Mouse (Mus musculus) spleen, adult 2 months (tissue): Measurements from ENCODE around the gene G6pc2. TPM values are rescaled to one million over a fixed set of nuclear protein-coding genes. Genes with fewer than 3 reads are reported as not detected.

Experiments
- DNase-seq, 2 experiments: peaks; one replicate each; pipeline versions ENCODE4 v3.0.0 to v3.0.0-alpha.2; 2012 to 2021; ENCODE audit warnings: low spot score in 2 of 2, low read depth in 1 of 2
- H3K27ac ChIP-seq: fragments of 200-500 bp; 2 replicates; pipeline ENCODE4 v1.5.1; 2012; ENCODE audit warnings: low read length, inconsistent platforms; ENCODE audit not compliant: insufficient read depth
- H3K27me3 ChIP-seq: fragments of 200-500 bp; 2 replicates; pipeline ENCODE4 v1.6.1; 2012; ENCODE audit warnings: mild to moderate bottlenecking, moderate library complexity, low read length, inconsistent platforms; ENCODE audit not compliant: control insufficient read depth, insufficient read depth
- H3K36me3 ChIP-seq: fragments of 200-500 bp; 2 replicates; pipeline ENCODE4 v1.6.1; 2012; ENCODE audit warnings: mild to moderate bottlenecking, low read length, inconsistent platforms; ENCODE audit not compliant: control insufficient read depth, insufficient read depth
- H3K4me1 ChIP-seq: fragments of 200-500 bp; 2 replicates; pipeline ENCODE4 v1.6.1; 2011; ENCODE audit warnings: inconsistent platforms; ENCODE audit not compliant: control insufficient read depth, insufficient read depth, insufficient read length
- H3K4me3 ChIP-seq: fragments of 200-500 bp; 2 replicates; pipeline ENCODE4 v1.5.1; 2011; ENCODE audit warnings: mild to moderate bottlenecking, inconsistent platforms; ENCODE audit not compliant: insufficient read depth, insufficient read length; ENCODE audit errors: extremely low read depth
- CTCF ChIP-seq: fragments of 200-500 bp; IDR thresholded peaks from 2 replicates; pipeline ENCODE4 v1.5.1; 2011; ENCODE audit warnings: mild to moderate bottlenecking, inconsistent platforms; ENCODE audit not compliant: insufficient read depth, insufficient read length, insufficient replicate concordance; ENCODE audit errors: extremely low read depth
- POLR2A ChIP-seq: fragments of 200-500 bp; IDR thresholded peaks from 2 replicates; pipeline ENCODE4 v1.6.1; 2011; ENCODE audit warnings: low read depth, low read length, inconsistent platforms
- WGBS: fragments of 180-500 bp; shearing (Covaris S2); methylation state at CpG from one replicate; pipeline ENCODE4 v1.1.7; 2018; 5-methylcytosine and 5-hydroxymethylcytosine counted together
- polyA plus RNA-seq: library from polyadenylated mRNA; depleted of rRNA; stranded (reverse); fragments of >200 nt; gene quantifications from 2 replicates; pipeline ENCODE4 v1.2.3, GENCODE M21; 2012

The G6pc2 gene
- polyA plus RNA-seq, 1 experiment, result not detected

- no peak for DNase-seq
- Histone ChIP-seq H3K4me1 (no peaks in the 10 kb centered on the region), H3K27me3 (no peaks in the 10 kb centered on the region), H3K4me3 (no peak overlapping the region), H3K27ac (no peak overlapping the region), H3K36me3 (no peaks in the 10 kb centered on the region)
- TF ChIP-seq POLR2A (no peak), CTCF (no peak)
Measured at GRCm38 (mm10) chr2:69232101-69232500, 21.2 kb downstream of the G6pc2 start.

GRCm38 (mm10) chr2:69234976-69235678, 24.3 kb downstream of the G6pc2 start:
- no peaks in the 10 kb centered on the region for H3K27me3 ChIP-seq
- no peak overlapping the region for H3K4me3 ChIP-seq
- no peaks in the 10 kb centered on the region for H3K4me1 ChIP-seq
- no peak overlapping the region for H3K27ac ChIP-seq
- WGBS, result 92% methylated on average over 5 of the region's 5 CpGs
- H3K36me3 ChIP-seq, result no peaks in the 10 kb centered on the region
- TF ChIP-seq POLR2A (no peak), CTCF (no peak)
- DNase-seq, result no peak

GRCm38 (mm10) chr2:69239315-69239714, 28.4 kb downstream of the G6pc2 start:
- TF ChIP-seq POLR2A, result no peak
- TF ChIP-seq CTCF, result no peak
- no peak overlapping the region for H3K27ac ChIP-seq
- whole genome bisulfite sequencing, result 94% methylated on average over 9 of the region's 9 CpGs
- no peak for DNase-seq
- no peak overlapping the region for H3K4me3 ChIP-seq
- H3K27me3 ChIP-seq, result no peaks in the 10 kb centered on the region
- H3K36me3 ChIP-seq, result no peaks in the 10 kb centered on the region
- H3K4me1 ChIP-seq, result no peaks in the 10 kb centered on the region

- no peaks in the 10 kb centered on the region for H3K27me3 ChIP-seq
- no peak overlapping the region for H3K4me3 ChIP-seq
- no peak overlapping the region for H3K27ac ChIP-seq
- no peak for DNase-seq
- no peaks in the 10 kb centered on the region for H3K36me3 ChIP-seq
- TF ChIP-seq POLR2A (no peak), CTCF (no peak)
- H3K4me1 ChIP-seq, result no peaks in the 10 kb centered on the region
- WGBS, result 70% methylated on average over 2 of the region's 2 CpGs
Measured at GRCm38 (mm10) chr2:69244924-69245323, 34.1 kb downstream of the G6pc2 start.

DNA sequence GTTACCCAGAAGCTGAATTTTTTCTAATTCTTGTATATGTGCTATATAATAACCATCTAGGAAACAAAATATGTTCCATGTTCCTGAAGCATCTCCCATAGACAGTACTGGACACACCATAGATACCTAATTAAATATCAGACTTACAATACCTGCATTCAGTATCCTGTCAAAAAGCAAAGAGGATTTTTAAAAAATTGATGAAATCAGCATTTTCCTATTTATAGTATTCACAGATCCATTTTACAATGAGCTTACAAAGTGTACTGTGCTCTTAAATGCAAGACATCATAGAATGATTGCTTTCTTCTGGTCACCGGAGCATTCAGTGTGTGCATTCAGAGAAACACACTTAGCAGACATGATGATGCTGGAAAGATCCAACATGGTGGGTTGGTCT, 36.2 kb downstream of the G6pc2 start:
- Histone ChIP-seq H3K4me3 (no peak overlapping the region), H3K4me1 (no peaks in the 10 kb centered on the region), H3K27ac (no peak overlapping the region), H3K36me3 (no peaks in the 10 kb centered on the region), H3K27me3 (no peaks in the 10 kb centered on the region)
- no peak for DNase-seq
- 94% methylated on average over 1 of the region's 1 CpGs for WGBS
- TF ChIP-seq POLR2A, result no peak
- TF ChIP-seq CTCF, result no peak

DNA sequence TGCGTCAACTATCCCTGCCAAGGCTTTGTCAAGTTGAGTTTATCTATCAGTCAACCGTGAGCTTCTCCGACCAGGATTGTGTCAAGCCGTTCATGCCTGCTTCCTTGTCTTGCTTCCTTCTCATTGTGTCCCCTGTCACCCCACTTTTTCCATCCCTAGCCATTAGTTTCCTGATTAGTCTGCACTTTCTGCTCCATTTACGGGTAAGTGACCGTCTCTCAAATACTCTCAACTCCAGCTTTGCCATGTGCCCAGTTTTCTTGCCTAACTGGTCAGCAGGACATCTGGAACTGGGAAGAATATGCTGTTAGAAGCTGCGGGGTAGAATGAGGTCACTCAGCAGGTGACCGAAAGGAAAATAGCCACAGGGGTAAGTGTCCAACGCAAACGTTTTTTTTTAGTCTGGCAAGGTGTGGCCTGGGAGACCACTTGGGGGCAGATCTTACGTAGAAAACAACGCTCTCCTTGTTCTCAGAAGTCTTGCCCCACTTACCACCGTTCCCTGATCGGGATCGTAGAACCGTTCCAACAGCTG, 37.4 kb downstream of the G6pc2 start:
- no peaks in the 10 kb centered on the region for H3K4me1 ChIP-seq
- H3K4me3 ChIP-seq, result no peak overlapping the region
- H3K27me3 ChIP-seq, result no peaks in the 10 kb centered on the region
- no peak for TF ChIP-seq POLR2A
- no peaks in the 10 kb centered on the region for H3K36me3 ChIP-seq
- DNase-seq, result no peak
- 87% methylated on average over 16 of the region's 16 CpGs for WGBS
- H3K27ac ChIP-seq, result no peak overlapping the region

DNA sequence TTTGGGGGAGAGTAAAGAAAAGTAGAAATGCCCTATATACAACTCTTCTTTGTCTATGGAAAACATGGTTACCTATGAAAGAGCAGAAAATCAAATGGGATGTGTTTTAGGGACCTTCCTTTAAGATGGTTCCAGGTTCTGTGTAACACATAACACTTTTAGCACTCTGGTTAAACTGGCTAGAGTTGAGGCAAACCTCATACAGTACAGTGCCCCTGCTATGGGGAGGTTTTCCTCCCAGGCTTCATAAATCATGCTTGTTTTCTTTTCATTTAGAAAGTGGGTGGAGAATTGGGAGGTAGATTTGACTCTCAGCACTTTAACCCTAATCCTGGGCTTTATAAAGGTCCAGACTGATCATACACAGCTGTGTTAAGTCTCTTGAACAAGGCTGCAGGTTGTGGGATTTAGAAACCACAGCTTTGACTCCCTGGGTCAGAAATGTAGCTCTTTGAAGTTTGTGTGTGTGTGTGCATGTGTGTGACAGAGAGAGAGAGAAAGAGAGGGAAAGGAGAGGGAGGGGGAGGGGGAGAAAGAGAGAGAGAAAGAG, 53.3 kb downstream of the G6pc2 start:
- no peaks in the 10 kb centered on the region for H3K36me3 ChIP-seq
- no peak overlapping the region for H3K4me3 ChIP-seq
- H3K27me3 ChIP-seq, result no peaks in the 10 kb centered on the region
- TF ChIP-seq POLR2A, result no peak
- no peak for TF ChIP-seq CTCF
- H3K27ac ChIP-seq, result no peak overlapping the region
- DNase-seq, result no peak
- H3K4me1 ChIP-seq, result no peaks in the 10 kb centered on the region
